Mouse (Mus musculus): Measurements from ENCODE around the gene Hnrnpa1. TPM values are rescaled to one million over a fixed set of nuclear protein-coding genes. Genes with fewer than 3 reads are reported as not detected.
"Not testable (repeated sequence)": the region's sequence is repeated elsewhere in the genome, so short reads cannot be mapped to it uniquely, and the experiment has no call there.

The Hnrnpa1 gene
- total and polyA plus RNA-seq, 3 experiments = 59.4 to 149 (median 143) TPM

DNA sequence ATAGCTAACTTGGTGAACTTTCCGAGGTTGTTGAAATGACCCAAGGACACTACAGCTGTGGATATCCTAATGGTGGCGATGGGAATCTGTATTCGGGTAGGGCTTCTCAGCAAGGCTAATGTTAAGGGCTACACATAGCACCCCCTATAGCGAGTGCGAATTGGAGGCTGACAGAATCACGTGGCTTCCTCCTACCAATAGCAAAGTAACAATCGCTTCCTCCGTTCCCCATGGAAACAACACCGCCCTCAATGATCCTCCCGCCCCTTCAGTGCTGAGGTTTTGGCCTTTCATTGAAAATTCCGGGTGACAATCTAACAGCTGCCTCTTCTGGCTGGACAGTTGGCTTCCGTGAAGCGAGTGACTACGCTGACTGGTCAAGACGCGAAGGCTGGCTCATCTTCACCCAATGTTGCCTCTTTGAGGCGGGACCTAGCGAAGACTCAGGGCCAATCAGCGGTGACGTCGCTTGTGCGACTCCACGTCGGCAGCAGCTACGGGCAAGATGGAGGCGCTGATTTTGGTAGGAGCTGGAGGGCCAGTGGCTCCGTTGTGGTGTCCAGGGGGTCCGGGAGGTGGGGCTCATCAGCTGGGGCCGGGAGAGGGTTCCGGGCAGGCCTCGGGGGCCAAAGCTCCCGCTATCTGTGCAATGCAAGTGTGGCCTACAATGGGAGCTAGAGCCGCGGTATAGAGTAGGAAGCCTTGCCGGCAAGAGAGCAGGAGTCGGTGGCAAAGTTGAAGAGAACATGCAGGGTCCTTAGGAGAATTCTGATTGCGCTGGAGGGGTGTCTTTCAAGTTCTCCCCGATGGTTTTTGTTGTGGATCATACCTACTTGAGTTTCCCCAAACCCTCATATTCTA is 32.4 kb downstream of the Hnrnpa1 start, which contains the start of gene Copz1:
TSS of gene Copz1 (plus strand) at position 296 of the 861 bp plus-strand sequence.
- peak within 1 kb of the TSS; percentile 77 for H3K9ac ChIP-seq (ENCODE audit: low read depth, low read length)
- intact Hi-C loops (cut with DNase I) = loop anchor here (5.0 kb wide), 1 partner anchor 35 kb away; no protein-coding TSS in a partner anchor
- DNase-seq = peak; percentile 92 to 98

DNA sequence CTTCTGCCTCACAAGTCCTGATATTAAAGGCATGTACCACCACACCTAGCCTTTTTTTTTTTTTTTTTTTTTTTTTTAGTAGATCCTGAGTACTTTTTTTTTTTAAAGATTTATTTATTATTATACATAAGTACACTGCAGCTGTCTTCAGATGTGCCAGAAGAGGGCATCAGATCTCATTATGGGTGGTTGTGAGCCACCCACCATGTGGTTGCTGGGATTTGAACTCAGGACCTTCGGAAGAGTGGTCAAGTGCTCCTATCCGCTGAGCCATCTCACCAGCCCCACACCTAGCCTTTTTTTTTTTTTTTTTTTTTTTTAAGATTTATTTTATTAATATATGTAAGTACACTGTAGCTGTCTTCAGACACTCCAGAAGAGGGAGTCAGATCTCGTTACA is 35.7 kb downstream of the Hnrnpa1 start:
- H3K4me1 ChIP-seq (ENCODE audit: control insufficient read depth, insufficient read depth, low read length); H3K79me2 ChIP-seq (replicated peaks; ENCODE audit: control insufficient read depth, insufficient read depth, low read length); intact Hi-C loops (cut with DNase I); DNase-seq; H3K36me3 ChIP-seq (ENCODE audit: control insufficient read depth, insufficient read depth, low read length); H3K27me3 ChIP-seq (ENCODE audit: control insufficient read depth, insufficient read depth, low read length); H3K9ac ChIP-seq (ENCODE audit: low read depth, low read length); H3K4me3 ChIP-seq; H3K27ac ChIP-seq: not testable (repeated sequence)
- 88% methylated on average over 3 of the region's 3 CpGs for WGBS

More for the DNA sequence above, 32.4 kb downstream of the Hnrnpa1 start, which contains the start of gene Copz1:
- Histone ChIP-seq H3K4me1 (ENCODE audit: control insufficient read depth, insufficient read depth, low read length) (peaks cover 2% of the 10 kb centered on the region; the same call in 1 of the 2 replicates), H3K36me3 (ENCODE audit: control insufficient read depth, insufficient read depth, low read length) (peaks cover 3% of the 10 kb centered on the region), H3K4me3 (peak within 1 kb of the TSS; percentile 98), H3K27ac (peak within 1 kb of the TSS; percentile 84), H3K27me3 (ENCODE audit: control insufficient read depth, insufficient read depth, low read length) (no peaks in the 10 kb centered on the region), H3K79me2 (replicated peaks; ENCODE audit: control insufficient read depth, insufficient read depth, low read length) (peaks cover 2% of the 10 kb centered on the region; the same call in 1 of the 2 replicates)
- TF ChIP-seq POLR2A (IDR thresholded peaks at IDR 0.05; ENCODE audit: insufficient read depth, low read depth, low read length) (peak; percentile 91), CTCF (IDR thresholded peaks at IDR 0.05) (peak; percentile 53), EP300 (IDR thresholded peaks at IDR 0.05; ENCODE audit: insufficient read depth, low read depth, low read length) (peak; percentile 77; the same call in 1 of the 2 replicates)
- under 1% methylated on average over 38 of the region's 38 CpGs for WGBS

DNA sequence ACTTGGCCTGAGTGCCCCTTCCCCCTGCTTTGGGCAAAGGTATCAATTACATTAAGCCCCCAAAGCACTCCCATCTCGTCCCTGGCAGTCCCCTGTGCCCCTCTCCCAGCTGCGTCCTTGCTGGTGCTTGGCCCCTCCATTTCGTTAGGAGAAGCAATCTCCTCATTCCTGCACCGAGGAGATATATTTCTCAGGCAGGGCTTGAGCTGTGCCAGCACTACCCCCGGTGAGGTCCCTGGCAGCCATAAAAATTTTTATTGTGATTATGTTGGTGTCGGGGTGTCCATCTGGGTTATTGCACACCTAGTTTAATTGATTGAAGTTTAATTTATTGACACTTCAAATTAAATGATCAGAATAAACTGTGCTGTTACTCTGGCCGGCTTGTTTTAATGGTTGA is 37.7 kb downstream of the Hnrnpa1 start:
- H3K27ac ChIP-seq = no peak overlapping the region
- TF ChIP-seq POLR2A (IDR thresholded peaks at IDR 0.05; ENCODE audit: insufficient read depth, low read depth, low read length) (no peak), CTCF (IDR thresholded peaks at IDR 0.05) (no peak)
- no peak overlapping the region for H3K4me3 ChIP-seq
- intact Hi-C loops (cut with DNase I) = no loop called here
- peaks cover 2% of the 10 kb centered on the region for H3K4me1 ChIP-seq (ENCODE audit: control insufficient read depth, insufficient read depth, low read length)
- peaks cover 12% of the 10 kb centered on the region for H3K79me2 ChIP-seq (replicated peaks; ENCODE audit: control insufficient read depth, insufficient read depth, low read length)
- H3K27me3 ChIP-seq (ENCODE audit: control insufficient read depth, insufficient read depth, low read length) = no peaks in the 10 kb centered on the region
- 73% methylated on average over 7 of the region's 7 CpGs for WGBS
- no peak overlapping the region for H3K9ac ChIP-seq (ENCODE audit: low read depth, low read length)
- DNase-seq = no peak
- H3K36me3 ChIP-seq (ENCODE audit: control insufficient read depth, insufficient read depth, low read length) = peaks cover 3% of the 10 kb centered on the region

DNA sequence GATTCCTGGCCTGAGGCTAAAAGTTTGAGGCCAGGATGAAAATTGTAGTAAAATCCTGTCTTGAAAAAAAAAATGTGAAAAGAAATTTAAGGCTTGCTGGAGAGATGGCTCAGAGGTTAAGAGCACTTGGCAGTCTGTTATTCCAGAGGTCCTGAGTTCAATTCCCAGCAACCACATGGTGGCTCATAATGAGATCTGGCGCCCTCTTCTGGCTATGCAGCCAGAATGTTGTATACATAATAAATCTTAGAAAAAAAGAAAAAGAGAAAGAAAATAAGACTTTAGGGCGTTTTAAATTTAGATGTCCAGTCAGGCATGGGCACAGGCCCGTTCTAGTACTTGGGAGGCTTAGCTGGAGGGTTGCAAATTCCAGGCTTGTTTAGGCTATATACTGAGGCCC is 39.5 kb downstream of the Hnrnpa1 start:
- Histone ChIP-seq H3K9ac (ENCODE audit: low read depth, low read length) (no peak overlapping the region), H3K4me3 (no peak overlapping the region), H3K79me2 (replicated peaks; ENCODE audit: control insufficient read depth, insufficient read depth, low read length) (peaks cover 14% of the 10 kb centered on the region), H3K4me1 (ENCODE audit: control insufficient read depth, insufficient read depth, low read length) (no peaks in the 10 kb centered on the region; the same call in 1 of the 2 replicates), H3K27ac (no peak overlapping the region), H3K27me3 (ENCODE audit: control insufficient read depth, insufficient read depth, low read length) (no peaks in the 10 kb centered on the region), H3K36me3 (ENCODE audit: control insufficient read depth, insufficient read depth, low read length) (no peaks in the 10 kb centered on the region; the same call in 1 of the 2 replicates)
- peak; percentile 77 for TF ChIP-seq CTCF (IDR thresholded peaks at IDR 0.05)
- no peak for TF ChIP-seq POLR2A (IDR thresholded peaks at IDR 0.05; ENCODE audit: insufficient read depth, low read depth, low read length)
- intact Hi-C loops (cut with DNase I) = loop anchor here (2.0 kb wide), 1 partner anchor 29 kb away; no protein-coding TSS in a partner anchor
- DNase-seq = no peak
- 69% methylated on average over 3 of the region's 3 CpGs for WGBS

DNA sequence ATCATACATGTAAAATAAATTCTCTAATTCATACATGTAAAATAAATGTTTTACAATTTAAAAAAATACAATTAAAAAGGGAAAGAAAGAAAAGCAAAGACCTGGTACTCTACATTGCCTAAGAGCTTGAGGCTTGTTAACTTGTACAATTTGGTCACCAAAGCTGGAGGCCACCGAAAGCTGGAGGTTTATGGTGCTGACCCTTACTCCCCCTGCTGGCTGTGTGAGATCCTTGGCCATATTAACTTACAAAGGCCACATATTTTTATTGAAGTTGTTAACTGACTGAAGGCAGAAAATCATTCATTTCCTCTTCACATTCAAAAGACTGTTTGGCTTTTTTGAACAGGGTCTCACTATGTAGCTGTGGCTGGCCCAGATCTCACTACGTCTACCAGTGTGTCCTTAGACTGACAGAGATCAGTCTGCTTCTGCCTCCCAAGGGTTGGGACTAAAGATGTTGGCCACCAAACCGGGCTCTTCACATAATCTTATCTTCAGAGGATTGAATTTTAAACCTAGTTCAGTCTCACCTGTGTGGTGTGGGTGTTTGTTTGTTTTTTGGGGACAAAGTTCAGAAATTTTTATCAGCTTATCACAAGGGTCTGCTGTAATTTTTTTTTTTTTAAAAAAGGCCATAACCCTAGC is 40.7 kb downstream of the Hnrnpa1 start:
- 56% methylated on average over 3 of the region's 3 CpGs for WGBS
- no peak overlapping the region for H3K27ac ChIP-seq
- peaks cover 10% of the 10 kb centered on the region for H3K4me1 ChIP-seq (ENCODE audit: control insufficient read depth, insufficient read depth, low read length)
- no peak for DNase-seq
- peaks cover 14% of the 10 kb centered on the region for H3K79me2 ChIP-seq (replicated peaks; ENCODE audit: control insufficient read depth, insufficient read depth, low read length)
- peaks cover 5% of the 10 kb centered on the region for H3K36me3 ChIP-seq (ENCODE audit: control insufficient read depth, insufficient read depth, low read length)
- intact Hi-C loops (cut with DNase I) = loop anchor here (2.0 kb wide), 1 partner anchor 30 kb away; no protein-coding TSS in a partner anchor
- H3K9ac ChIP-seq (ENCODE audit: low read depth, low read length) = no peak overlapping the region
- no peaks in the 10 kb centered on the region for H3K27me3 ChIP-seq (ENCODE audit: control insufficient read depth, insufficient read depth, low read length)
- H3K4me3 ChIP-seq = no peak overlapping the region
- no peak for TF ChIP-seq EP300 (IDR thresholded peaks at IDR 0.05; ENCODE audit: insufficient read depth, low read depth, low read length)
- TF ChIP-seq CTCF (IDR thresholded peaks at IDR 0.05) = peak; percentile 75
